Mouse (Mus musculus) kidney, postnatal 0 days (tissue): ENCODE measurements at regions not wholly inside any gene's neighbourhood (a gene's known extent, or its start where the extent isn't known, plus 50 kb on each side); places are given as distances from the start of the nearest gene placed in this dataset.

Experiments used
- ATAC-seq: fragments of 200-750 bp; cut with Nextera tagmentation; replicated peaks from 2 replicates; pipeline ENCODE4 v1.8.0; 2017; ENCODE audit warnings: low read depth, moderate number of reproducible peaks, moderate TSS enrichment, moderate library complexity; ENCODE audit not compliant: low FRiP score
- DNase-seq: peaks from one replicate; pipeline ENCODE4 v3.0.0-alpha.2; 2016; ENCODE audit warnings: low spot score
- H3K27ac ChIP-seq: fragments of 300-500 bp; sonication (generic); 2 replicates; pipeline ENCODE4 v1.5.1; 2014; ENCODE audit warnings: mild to moderate bottlenecking
- H3K27me3 ChIP-seq: fragments of 300-500 bp; sonication (generic); 2 replicates; pipeline ENCODE4 v1.6.1; 2014; ENCODE audit warnings: low read length, mixed read lengths; ENCODE audit not compliant: insufficient read depth
- H3K36me3 ChIP-seq: fragments of 300-500 bp; sonication (generic); 2 replicates; pipeline ENCODE4 v1.6.1; 2014; ENCODE audit warnings: low read length, mixed read lengths; ENCODE audit not compliant: insufficient read depth
- H3K4me1 ChIP-seq: fragments of 300-500 bp; sonication (generic); replicated peaks from 2 replicates; pipeline ENCODE4 v1.6.1; 2014; ENCODE audit warnings: antibody characterized with exemption, low read length, mixed read lengths; ENCODE audit not compliant: insufficient read depth
- H3K4me2 ChIP-seq: fragments of 300-500 bp; sonication (generic); 2 replicates; pipeline ENCODE4 v1.6.1; 2014; ENCODE audit warnings: mild to moderate bottlenecking, low read length, moderate library complexity, mixed read lengths
- H3K4me3 ChIP-seq: fragments of 300-500 bp; sonication (generic); replicated peaks from 2 replicates; pipeline ENCODE4 v1.5.1; 2014; ENCODE audit warnings: low read depth, low read length
- H3K9ac ChIP-seq: fragments of 300-500 bp; sonication (generic); 2 replicates; pipeline ENCODE4 v1.6.1; 2014; ENCODE audit warnings: low read depth, low read length
- H3K9me3 ChIP-seq: fragments of 300-500 bp; sonication (generic); replicated peaks from 2 replicates; pipeline ENCODE4 v1.6.1; 2016; ENCODE audit warnings: low read length, inconsistent platforms, mixed read lengths
- CTCF ChIP-seq: IDR thresholded peaks from 2 replicates; pipeline ENCODE4 v1.5.1; 2016; ENCODE audit warnings: antibody characterized with exemption, low read depth, mild to moderate bottlenecking, moderate library complexity
- WGBS: fragments of 180-500 bp; shearing (Covaris S2); extraction: QIAGEN DNeasy Blood & Tissue Kit; methylation state at CpG from one replicate; pipeline ENCODE4 v1.1.7; 2014; 5-methylcytosine and 5-hydroxymethylcytosine counted together

GRCm38 (mm10) chr7:129789461-129789860 lies 197.8 kb downstream of the Wdr11 start:
- WGBS = 40% methylated on average over 6 of the region's 6 CpGs
- DNase-seq = peak; percentile 65
- Histone ChIP-seq H3K4me1 (no peaks in the 10 kb centered on the region), H3K27ac (0 out of 2 replicates have a peak overlapping the region, but pooled peaks have one; percentile 13), H3K27me3 (no peaks in the 10 kb centered on the region), H3K4me2 (no peak overlapping the region), H3K36me3 (no peaks in the 10 kb centered on the region), H3K9ac (no peak overlapping the region), H3K9me3 (no peaks in the 10 kb centered on the region), H3K4me3 (no peak overlapping the region)
- no peak for ATAC-seq
- TF ChIP-seq CTCF = no peak

DNA sequence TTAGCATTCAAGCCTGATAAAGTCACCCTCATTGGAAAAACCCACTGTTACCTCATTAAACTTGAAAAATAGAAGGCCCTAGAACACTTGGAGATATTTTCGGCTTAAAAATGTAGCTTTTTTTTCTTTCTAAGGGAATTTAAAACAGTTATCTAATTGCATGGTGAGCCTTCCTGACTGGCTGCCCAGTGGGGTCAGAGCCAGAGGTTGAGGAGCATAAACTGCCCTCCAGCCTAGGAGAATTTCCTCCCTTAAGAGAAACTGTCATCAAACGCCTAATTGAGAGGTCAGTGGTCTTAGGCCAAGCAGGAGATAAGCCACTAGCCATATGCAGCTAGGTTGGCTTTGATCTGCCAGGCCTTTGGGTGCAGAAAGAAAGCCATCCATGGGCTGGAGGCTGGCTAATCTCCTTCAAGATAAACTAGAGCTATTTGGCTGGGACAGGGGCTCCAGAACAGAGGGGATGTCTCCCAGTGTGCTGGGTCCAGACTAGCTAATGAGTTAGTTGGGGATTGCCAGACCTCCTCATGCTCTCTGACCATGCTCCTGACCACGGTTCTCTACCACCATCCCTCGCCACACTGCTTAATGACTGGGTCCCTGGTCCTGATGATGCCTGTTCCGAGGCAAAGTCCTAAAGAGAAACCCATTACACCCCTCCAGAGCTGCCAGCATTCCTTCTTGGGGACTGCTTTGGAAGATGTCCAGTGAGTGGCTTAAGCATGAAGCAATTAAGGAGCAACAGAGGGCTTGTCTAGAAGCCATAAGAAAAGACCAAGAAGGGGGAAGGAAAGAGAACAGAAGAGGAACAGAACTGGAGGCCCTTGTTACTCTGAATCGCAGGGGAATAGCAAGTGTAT lies 199.2 kb downstream of the Wdr11 start:
- TF ChIP-seq CTCF = no peak
- no peaks in the 10 kb centered on the region for H3K9me3 ChIP-seq
- ATAC-seq = no peak
- H3K4me1 ChIP-seq = no peaks in the 10 kb centered on the region
- no peak overlapping the region for H3K4me2 ChIP-seq
- H3K9ac ChIP-seq = no peak overlapping the region
- 74% methylated on average over 6 of the region's 6 CpGs for WGBS
- H3K27ac ChIP-seq = no peak overlapping the region
- H3K4me3 ChIP-seq = no peak overlapping the region
- no peaks in the 10 kb centered on the region for H3K36me3 ChIP-seq
- DNase-seq = no peak
- no peaks in the 10 kb centered on the region for H3K27me3 ChIP-seq

DNA sequence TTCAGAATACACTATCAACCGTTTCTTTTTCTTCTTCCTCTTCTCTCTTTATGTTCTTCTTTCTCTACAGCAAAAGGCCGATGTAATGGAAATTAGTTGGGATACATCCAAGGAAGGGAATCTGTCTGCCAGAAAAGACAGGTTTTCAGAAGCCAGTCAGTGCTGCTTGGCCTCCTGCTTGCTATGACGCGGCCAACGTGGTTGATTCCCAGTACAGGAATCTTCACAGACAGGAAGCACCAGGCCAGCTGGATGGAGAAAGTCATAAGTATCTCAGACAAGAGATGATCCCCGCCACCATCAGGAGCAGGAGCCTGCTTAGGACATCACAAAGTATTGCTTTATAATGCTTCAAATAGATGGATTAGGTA lies 199.8 kb downstream of the Wdr11 start:
- Histone ChIP-seq H3K4me2 (no peak overlapping the region), H3K4me3 (no peak overlapping the region), H3K27ac (no peak overlapping the region), H3K9ac (no peak overlapping the region), H3K4me1 (no peaks in the 10 kb centered on the region), H3K27me3 (no peaks in the 10 kb centered on the region), H3K9me3 (no peaks in the 10 kb centered on the region), H3K36me3 (no peaks in the 10 kb centered on the region)
- ATAC-seq = no peak
- 84% methylated on average over 6 of the region's 6 CpGs for WGBS
- no peak for DNase-seq
- TF ChIP-seq CTCF = no peak

- no peak overlapping the region for H3K27ac ChIP-seq
- H3K4me1 ChIP-seq = no peaks in the 10 kb centered on the region
- H3K36me3 ChIP-seq = no peaks in the 10 kb centered on the region
- no peak overlapping the region for H3K9ac ChIP-seq
- H3K4me3 ChIP-seq = no peak overlapping the region
- no peak overlapping the region for H3K4me2 ChIP-seq
- 66% methylated on average over 2 of the region's 2 CpGs for WGBS
- H3K9me3 ChIP-seq = no peaks in the 10 kb centered on the region
- no peak for ATAC-seq
- H3K27me3 ChIP-seq = no peaks in the 10 kb centered on the region
- DNase-seq = no peak
- no peak for TF ChIP-seq CTCF
These were observed 202.1 kb downstream of the Wdr11 start for GRCm38 (mm10) chr7:129793733-129794132.

GRCm38 (mm10) chr7:129794276-129794675 lies 202.6 kb downstream of the Wdr11 start:
- WGBS = 61% methylated on average over 5 of the region's 5 CpGs
- no peak overlapping the region for H3K9ac ChIP-seq
- no peaks in the 10 kb centered on the region for H3K36me3 ChIP-seq
- no peak overlapping the region for H3K27ac ChIP-seq
- H3K9me3 ChIP-seq = no peaks in the 10 kb centered on the region
- no peaks in the 10 kb centered on the region for H3K4me1 ChIP-seq
- DNase-seq (no peak), ATAC-seq (no peak)
- no peaks in the 10 kb centered on the region for H3K27me3 ChIP-seq
- TF ChIP-seq CTCF = no peak
- H3K4me3 ChIP-seq = no peak overlapping the region
- H3K4me2 ChIP-seq = no peak overlapping the region

DNA sequence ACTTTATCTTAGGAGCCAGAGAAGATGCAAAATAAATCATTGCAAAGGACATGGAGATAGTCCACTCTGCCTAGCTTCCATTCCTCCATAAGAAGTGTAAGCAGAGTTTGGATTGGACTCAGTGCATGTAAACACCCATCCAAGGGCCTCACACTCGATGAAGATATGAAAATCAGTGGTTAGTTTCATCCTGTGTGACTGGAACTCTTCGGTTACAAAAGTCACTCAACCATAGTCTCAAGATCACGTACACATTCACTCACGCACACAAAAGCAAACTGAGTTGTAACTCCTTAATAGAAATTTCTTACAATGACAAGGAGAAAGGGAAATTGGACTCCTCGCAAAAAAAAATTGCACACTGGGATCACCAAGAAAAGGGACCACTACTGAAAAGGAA lies 206.9 kb downstream of the Wdr11 start:
- no peaks in the 10 kb centered on the region for H3K27me3 ChIP-seq

More for the DNA sequence above, 206.9 kb downstream of the Wdr11 start:
- TF ChIP-seq CTCF = no peak
- no peak for DNase-seq
- 63% methylated on average over 5 of the region's 5 CpGs for WGBS
- H3K9ac ChIP-seq = no peak overlapping the region
- H3K27ac ChIP-seq = no peak overlapping the region
- no peaks in the 10 kb centered on the region for H3K36me3 ChIP-seq
- no peak for ATAC-seq
- H3K4me1 ChIP-seq = peaks cover 11% of the 10 kb centered on the region
- H3K4me2 ChIP-seq = no peak overlapping the region
- no peaks in the 10 kb centered on the region for H3K9me3 ChIP-seq
- H3K4me3 ChIP-seq = no peak overlapping the region
